Mouse (Mus musculus) spleen, postnatal 36 days (tissue): ENCODE results near the gene Glis2.
A peak's percentile ranks its signal among the peaks of the same experiment; 100 is the strongest.

Experiments
- DNase-seq, 2 experiments: peaks; one replicate each; pipeline ENCODE4 v3.0.0; 2022; ENCODE audit warnings: low spot score in 2 of 2, mixed read lengths in 1 of 2

The Glis2 gene

DNA sequence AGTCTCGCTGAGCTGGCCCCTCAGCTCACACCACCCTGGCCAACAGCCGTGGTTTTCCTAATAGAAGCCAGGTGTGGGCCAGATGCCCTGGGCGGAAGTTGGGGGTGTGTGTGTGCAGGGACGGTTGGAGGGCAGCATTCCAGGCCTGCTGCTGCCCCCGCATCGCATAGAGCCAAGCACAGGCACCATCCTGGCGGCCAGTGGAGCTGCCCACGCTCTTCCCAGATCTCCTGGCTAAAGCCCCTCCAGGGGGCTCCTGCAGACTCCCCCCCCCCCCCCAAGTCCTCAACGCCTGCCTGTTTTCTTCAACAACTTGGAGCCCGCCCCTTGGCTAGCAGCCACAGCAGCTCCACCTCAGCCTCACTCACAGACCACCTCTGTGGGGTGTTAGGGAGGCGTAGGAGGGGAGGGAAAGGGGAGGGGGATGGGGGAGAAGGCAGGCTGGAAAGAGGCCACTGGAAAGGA, 64.3 kb downstream of the Glis2 start:
- no peak for DNase-seq

DNA sequence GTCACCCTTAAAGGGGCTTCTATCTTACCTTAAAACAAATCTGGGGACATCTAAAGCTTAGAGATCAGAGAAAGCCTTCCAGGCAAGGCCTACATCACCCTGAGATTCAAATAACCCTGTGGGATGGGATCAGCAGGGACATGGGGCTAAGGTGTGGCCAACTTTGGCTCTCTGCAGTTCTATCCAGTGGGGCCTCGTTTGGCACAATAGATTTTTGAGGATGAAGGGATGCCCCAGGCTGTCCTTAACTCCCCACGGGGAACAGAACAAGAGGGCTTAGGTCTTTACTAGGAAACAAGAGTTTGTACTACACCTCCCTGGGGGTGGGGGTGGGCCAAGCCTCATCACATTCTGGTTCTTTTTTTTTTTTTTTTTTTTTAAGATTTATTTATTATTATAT, 64.8 kb downstream of the Glis2 start:
- DNase-seq = no peak

DNA sequence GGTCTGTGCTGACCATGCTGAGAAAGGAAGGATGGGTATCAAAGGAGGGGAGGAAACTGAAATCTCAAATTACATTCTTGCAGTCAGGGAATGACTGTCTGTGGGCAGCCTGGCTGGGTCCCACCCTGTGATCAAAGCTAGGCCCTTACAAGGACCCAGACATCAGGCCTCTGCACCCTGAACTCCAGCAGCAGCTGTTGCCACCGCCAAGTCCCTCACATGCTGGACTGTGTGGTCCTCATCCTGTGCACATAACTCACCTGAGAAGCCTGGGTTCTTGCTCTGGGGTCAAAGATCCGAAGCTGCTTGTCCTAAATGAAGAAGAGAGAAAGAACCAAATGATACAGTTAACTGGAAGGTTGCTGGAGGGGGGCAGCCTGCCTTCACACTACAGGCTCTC, 67.1 kb downstream of the Glis2 start:
- DNase-seq = no peak

DNA sequence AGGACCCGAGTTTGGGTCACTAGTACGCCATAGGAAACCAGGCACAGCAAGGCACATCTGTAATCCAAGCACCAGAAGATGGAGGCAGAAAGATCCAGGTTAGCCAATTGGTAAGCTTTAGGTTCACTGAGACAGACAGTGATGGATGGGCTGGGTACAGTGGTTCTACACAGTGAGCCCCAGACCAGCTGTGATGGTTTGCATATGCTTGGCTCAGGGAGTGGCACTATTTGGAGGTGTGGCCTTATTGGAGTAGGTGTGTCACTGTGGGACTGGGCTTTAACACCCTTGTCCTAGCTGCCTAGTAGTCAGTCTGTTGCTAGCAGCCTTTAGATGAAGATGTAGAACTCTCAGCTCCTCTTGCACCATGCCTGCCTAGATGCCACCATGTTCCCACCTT, 69.3 kb downstream of the Glis2 start:
- no peak for DNase-seq

DNA sequence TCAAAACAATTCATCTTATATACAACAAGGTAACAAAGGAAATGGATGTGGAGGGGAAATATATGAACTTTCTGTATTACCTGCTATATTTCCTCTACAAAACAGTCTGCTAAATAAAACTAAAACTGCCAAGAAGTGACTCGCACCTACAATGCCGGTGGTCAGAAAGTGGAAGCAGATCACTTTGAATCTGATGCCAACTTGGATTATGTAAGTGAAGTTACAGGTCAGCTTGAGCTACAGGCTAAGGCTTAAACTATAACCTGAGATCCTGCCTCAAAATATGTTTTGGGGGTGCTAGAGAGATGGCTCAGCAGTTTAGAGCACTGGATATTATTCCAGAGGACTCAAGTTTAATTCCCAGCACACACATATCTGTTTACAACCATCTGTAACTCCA, 71.2 kb downstream of the Glis2 start:
- no peak for DNase-seq

DNA sequence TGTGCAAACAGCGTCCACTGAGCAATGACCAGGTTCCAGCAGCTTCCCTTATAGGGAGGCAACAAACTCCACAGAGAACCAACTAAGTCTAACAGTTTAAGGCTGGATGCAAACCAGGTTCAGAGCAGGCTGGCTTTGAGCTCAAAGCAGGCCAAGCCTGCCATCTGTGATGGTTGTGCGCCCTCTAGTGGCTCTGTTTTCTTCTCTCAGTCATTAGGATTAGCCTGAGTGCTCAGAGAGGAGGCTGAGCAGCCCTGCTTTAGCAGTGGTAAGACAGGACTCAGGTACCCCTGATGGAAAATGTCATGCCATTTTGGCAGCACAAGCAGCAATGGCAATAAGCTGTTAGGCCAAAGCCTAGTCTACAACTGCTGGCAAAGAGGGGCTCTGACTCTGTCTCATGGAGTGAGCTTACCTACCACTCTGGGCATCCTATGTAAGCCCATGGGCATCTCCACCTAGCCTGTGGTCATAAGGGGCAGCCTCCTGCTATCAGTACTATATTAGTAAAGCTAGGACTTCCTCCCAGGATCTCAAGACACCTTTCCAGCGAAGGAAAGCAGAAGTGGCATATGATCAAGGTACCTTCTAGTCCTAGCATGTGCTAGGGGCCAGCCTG, 72.8 kb downstream of the Glis2 start:
- peak; percentile 73 to 79 for DNase-seq

DNA sequence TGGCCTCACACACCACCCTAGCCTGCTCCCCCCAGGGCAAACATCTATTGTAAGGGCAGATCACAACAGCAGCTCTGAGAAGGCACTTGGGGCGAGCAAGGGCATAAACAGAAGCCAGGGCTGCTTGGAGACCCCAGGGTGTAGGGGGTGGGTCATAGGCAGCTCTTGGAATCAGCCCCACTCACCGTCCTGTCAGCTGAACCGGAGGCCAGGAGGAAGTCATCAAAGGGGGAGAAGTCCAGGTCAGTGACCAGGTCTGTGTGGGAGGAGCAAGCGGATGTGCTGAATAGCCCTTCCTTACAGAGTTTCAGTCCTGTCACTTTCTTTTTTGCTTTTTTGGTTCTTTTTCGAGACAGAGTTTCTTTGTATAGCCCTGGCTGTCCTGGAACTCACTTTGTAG, 75.8 kb downstream of the Glis2 start:
- DNase-seq = no peak

DNA sequence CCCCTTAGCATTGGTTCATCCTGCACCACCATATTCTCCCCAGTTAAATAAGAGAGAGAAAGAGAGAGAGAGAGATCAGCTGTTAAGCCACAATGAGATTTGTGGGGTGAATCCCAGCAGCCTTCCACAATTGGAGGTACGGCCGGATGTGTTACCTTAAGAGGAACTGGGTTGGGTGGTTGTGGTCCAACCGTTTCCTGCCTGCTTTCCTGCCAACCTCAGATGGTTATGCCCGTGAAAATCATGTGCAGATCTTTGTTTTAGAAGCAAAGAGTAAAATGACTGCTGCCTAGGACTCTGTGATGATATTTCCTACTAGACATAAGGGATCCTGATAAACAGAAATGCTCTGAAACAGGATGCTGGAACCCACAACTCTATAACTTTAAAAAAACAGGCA, 79.6 kb downstream of the Glis2 start:
- DNase-seq = peak; percentile 67 to 69
